Mouse (Mus musculus): ENCODE data around the gene Pax3. TPM values are rescaled to one million over a fixed set of nuclear protein-coding genes. Genes with fewer than 3 reads are reported as not detected.

Gene Pax3
- polyA plus RNA-seq, 1 experiment = not detected

DNA sequence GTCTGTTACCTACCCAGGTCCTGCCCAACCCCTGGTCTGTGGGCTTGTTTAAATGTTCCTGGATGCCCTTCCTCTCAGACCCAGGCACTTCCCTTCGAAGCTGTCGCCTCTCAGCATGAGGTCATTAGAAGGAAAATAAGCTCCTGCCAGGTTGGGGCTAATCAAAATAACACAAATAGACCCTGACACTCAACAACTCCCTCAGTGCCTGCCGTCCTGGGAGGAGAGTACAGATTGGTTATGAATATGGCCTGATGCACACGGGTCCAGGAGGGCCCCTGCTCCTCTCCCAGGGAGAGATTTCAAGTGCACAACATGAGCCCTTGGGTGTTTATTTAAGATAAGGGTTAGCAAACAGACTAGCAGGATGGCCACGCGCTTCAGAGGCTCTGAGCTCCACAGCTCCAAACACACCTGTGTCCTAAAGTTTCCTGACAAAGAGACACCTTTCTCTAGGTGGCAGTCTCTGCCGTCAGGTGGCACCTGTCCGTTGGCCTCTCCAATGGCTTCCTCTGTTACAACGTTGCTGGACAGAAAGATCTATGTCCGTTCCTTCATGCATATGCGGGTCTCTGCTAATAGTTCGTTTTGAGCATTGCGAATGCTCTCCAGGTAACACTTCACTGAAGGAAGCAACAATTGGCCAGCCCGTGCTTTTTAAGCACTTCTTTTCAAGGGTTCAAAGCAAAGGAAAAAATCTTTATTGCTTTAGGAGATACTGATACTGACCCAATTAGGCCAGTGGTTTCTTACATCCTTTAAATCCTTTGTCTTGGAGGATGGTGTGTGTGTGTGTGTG, 56.2 kb downstream of the Pax3 start:
- H3K27me3 ChIP-seq (ENCODE audit: control insufficient read depth) = peaks cover 47% of the 10 kb centered on the region
- no peaks in the 10 kb centered on the region for H3K4me1 ChIP-seq (ENCODE audit: control insufficient read depth)
- H3K9me3 ChIP-seq (ENCODE audit: control insufficient read depth, low read length) = no peaks in the 10 kb centered on the region
- H3K4me3 ChIP-seq (replicated peaks) = no peak overlapping the region
- TF ChIP-seq TAL1 (IDR thresholded peaks at IDR 0.05; ENCODE audit: low read length) (no peak), GATA1 (IDR thresholded peaks at IDR 0.05; ENCODE audit: low read length) (no peak)
- no peaks in the 10 kb centered on the region for H3K36me3 ChIP-seq (ENCODE audit: control insufficient read depth)

DNA sequence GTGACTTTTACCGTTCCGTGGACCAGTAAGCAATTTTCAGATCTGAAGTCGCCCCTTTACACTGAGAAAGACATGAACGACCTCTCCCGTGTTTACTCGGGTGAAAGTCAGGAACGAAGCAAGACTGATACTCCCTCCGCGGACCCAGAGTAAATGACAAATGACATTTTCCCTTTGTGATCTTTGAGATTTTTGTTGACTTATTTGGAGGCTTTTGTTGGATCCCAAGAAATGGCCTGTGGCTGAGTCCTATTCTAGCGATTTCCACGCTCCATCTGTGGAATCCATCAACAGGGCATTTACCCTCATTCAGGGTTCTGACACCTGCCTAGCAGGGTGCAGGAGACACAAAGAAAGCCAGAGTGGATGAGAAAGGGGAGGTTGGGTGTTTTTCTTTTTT, 57.6 kb downstream of the Pax3 start:
- TF ChIP-seq TAL1 (IDR thresholded peaks at IDR 0.05; ENCODE audit: low read length) = no peak
- H3K9me3 ChIP-seq (ENCODE audit: control insufficient read depth, low read length) = no peaks in the 10 kb centered on the region
- H3K4me3 ChIP-seq (replicated peaks) = no peak overlapping the region
- H3K27me3 ChIP-seq (ENCODE audit: control insufficient read depth) = peaks cover 47% of the 10 kb centered on the region
- no peaks in the 10 kb centered on the region for H3K36me3 ChIP-seq (ENCODE audit: control insufficient read depth)
- H3K4me1 ChIP-seq (ENCODE audit: control insufficient read depth) = no peaks in the 10 kb centered on the region

DNA sequence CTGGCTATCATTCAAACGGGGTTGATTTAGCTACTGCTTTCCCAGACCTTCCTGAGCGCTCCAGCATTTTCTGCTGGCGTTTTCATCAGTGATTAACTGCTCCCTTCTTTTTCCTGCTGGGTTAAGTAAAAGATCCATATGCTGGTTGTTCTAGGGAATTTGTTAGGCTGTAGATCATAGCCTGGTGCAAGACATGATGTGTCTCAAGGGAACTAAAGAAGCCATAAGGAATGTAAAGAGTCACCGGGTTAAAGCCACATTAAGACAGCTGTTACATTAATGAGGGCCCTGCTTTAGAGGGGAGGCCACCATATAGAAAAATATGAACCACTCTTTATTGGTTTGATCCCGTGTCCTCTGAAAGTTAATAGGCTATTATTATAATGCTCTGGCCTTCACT, 67.7 kb downstream of the Pax3 start:
- peaks cover 5% of the 10 kb centered on the region; the same call in 1 of the 2 replicates for H3K9me3 ChIP-seq (ENCODE audit: control insufficient read depth, low read length)
- TF ChIP-seq GATA1 (IDR thresholded peaks at IDR 0.05; ENCODE audit: low read length) (no peak), TAL1 (IDR thresholded peaks at IDR 0.05; ENCODE audit: low read length) (no peak)
- no peaks in the 10 kb centered on the region for H3K4me1 ChIP-seq (ENCODE audit: control insufficient read depth)
- no peaks in the 10 kb centered on the region for H3K36me3 ChIP-seq (ENCODE audit: control insufficient read depth)
- no peak overlapping the region for H3K4me3 ChIP-seq (replicated peaks)
- H3K27me3 ChIP-seq (ENCODE audit: control insufficient read depth) = no peaks in the 10 kb centered on the region

DNA sequence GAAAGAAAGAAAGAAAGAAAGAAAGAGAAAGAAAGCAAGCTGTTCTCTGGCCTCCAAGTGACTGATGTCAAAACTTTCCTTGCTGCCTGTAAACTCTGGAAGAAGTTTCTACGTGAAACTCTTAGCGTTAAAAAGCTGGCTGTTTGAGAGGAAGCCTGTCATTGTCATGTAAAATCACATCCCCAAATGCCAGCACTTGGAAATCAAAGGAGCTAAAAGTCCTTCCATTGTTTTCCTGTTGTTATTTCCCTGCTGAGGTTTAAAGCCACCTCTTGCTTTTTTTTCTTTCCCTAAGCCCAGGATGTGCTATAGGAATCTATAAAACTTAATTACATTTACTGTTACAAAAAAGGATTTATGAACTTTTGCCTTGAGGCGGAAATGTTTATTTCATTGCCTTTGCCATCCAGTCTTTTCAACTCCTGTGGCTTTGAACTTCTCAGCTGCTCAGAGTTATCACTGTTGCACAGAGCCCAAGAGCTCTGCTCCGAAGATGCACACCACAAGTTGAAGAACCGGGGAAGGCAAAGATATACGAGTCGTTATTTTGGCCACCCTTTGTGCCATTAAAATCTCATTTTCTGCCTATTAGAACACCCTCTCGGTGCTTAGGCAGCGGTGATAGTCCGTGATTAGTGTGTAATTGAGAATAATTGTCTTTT, 76.9 kb downstream of the Pax3 start:
- Histone ChIP-seq H3K27me3 (ENCODE audit: control insufficient read depth) (no peaks in the 10 kb centered on the region), H3K36me3 (ENCODE audit: control insufficient read depth) (no peaks in the 10 kb centered on the region), H3K4me1 (ENCODE audit: control insufficient read depth) (no peaks in the 10 kb centered on the region), H3K4me3 (replicated peaks) (no peak overlapping the region), H3K9me3 (ENCODE audit: control insufficient read depth, low read length) (peaks cover 4% of the 10 kb centered on the region; the same call in 1 of the 2 replicates)
- TF ChIP-seq GATA1 (IDR thresholded peaks at IDR 0.05; ENCODE audit: low read length) = no peak
- TF ChIP-seq TAL1 (IDR thresholded peaks at IDR 0.05; ENCODE audit: low read length) = no peak

DNA sequence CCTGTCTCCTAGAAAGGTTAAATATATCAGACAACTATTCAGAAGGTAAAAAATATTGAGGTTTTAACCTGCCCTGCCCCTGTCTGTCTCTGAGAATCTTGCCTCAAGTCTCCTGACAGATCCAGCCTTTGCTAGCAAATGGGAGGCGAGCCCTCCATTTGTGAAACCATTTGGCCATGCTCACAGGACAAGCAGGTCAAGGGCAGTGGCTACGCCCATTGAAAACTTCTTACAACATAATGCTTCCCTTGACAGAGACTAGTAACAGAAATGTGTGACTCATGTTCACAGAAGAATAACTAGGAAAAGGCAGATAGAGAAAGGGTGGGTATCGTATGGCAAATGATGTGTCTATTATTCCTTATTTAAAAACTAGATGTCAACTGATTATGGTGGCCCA, 80.9 kb downstream of the Pax3 start:
- H3K27me3 ChIP-seq (ENCODE audit: control insufficient read depth) = no peaks in the 10 kb centered on the region
- no peaks in the 10 kb centered on the region for H3K36me3 ChIP-seq (ENCODE audit: control insufficient read depth)
- no peaks in the 10 kb centered on the region for H3K9me3 ChIP-seq (ENCODE audit: control insufficient read depth, low read length)
- TF ChIP-seq GATA1 (IDR thresholded peaks at IDR 0.05; ENCODE audit: low read length) (no peak), TAL1 (IDR thresholded peaks at IDR 0.05; ENCODE audit: low read length) (no peak)
- no peaks in the 10 kb centered on the region for H3K4me1 ChIP-seq (ENCODE audit: control insufficient read depth)
- no peak overlapping the region for H3K4me3 ChIP-seq (replicated peaks)

DNA sequence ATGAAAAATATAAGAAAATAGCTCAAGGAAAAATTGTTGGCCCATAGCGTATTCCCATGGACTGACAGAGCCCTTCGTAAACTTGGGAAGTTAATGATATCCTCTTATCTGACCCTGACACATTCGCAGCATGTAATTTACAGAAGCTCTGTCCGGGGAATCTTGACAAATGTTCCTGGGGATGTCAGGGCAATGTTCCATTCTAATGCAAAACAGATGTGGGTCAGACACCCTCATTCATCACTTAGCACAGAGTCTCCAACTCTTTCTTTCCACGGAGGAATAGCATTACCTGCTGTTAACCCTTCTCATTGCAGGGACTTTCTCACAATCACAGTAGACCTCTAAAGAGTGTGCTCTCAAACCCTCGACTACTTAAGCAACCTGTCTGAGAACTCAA, 86.6 kb downstream of the Pax3 start:
- TF ChIP-seq TAL1 (IDR thresholded peaks at IDR 0.05; ENCODE audit: low read length) (no peak), GATA1 (IDR thresholded peaks at IDR 0.05; ENCODE audit: low read length) (no peak)
- H3K36me3 ChIP-seq (ENCODE audit: control insufficient read depth) = no peaks in the 10 kb centered on the region

DNA sequence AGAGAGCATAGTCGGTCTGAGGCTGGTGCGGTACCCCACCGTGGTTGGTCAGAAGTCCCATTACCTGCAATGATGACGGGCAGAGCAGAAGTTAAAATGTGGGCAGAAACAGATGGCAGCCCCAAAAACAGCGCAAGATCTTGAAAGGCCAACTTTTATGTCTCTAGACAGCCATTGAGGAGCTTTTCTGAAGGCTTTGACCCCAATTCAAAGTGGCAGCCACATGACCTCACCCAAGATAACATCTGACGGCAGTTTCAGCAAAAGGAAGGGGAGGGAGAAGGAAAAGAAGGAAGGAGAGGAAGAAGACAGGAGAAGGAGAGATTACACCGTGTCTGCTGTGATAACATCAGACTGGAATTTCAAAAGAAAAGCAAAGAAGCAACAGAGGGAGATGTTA, 93.4 kb downstream of the Pax3 start:
- H3K4me1 ChIP-seq (ENCODE audit: control insufficient read depth) = no peaks in the 10 kb centered on the region
- no peak for TF ChIP-seq TAL1 (IDR thresholded peaks at IDR 0.05; ENCODE audit: low read length)
- no peak for TF ChIP-seq GATA1 (IDR thresholded peaks at IDR 0.05; ENCODE audit: low read length)
- H3K36me3 ChIP-seq (ENCODE audit: control insufficient read depth) = no peaks in the 10 kb centered on the region
- H3K4me3 ChIP-seq (replicated peaks) = no peak overlapping the region
- no peaks in the 10 kb centered on the region for H3K27me3 ChIP-seq (ENCODE audit: control insufficient read depth)
- peaks cover 4% of the 10 kb centered on the region; the same call in 1 of the 2 replicates for H3K9me3 ChIP-seq (ENCODE audit: control insufficient read depth, low read length)

More for the DNA sequence above, 86.6 kb downstream of the Pax3 start:
- Histone ChIP-seq H3K4me1 (ENCODE audit: control insufficient read depth) (no peaks in the 10 kb centered on the region), H3K4me3 (replicated peaks) (no peak overlapping the region), H3K9me3 (ENCODE audit: control insufficient read depth, low read length) (no peaks in the 10 kb centered on the region), H3K27me3 (ENCODE audit: control insufficient read depth) (no peaks in the 10 kb centered on the region)

DNA sequence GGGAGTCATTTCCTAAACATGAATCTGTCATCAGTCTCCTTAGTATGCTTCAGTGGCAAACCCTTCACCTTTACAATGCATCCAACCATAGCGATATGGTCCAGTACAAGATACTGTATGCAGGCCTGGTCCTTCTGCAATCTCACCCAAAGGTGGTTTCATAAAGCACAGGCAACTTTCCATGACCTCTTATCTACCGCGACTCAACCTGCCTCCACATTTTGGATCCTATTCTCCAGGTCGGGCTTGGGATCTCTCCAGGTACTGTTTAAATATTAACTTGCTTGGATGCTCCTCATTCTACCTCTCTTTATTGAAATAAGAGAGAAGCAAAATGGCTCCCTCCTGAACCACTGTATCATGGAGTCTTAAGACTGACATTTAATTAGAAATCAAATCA, 103.3 kb downstream of the Pax3 start:
- Histone ChIP-seq H3K27me3 (ENCODE audit: control insufficient read depth) (no peaks in the 10 kb centered on the region), H3K36me3 (ENCODE audit: control insufficient read depth) (no peaks in the 10 kb centered on the region), H3K4me3 (replicated peaks) (no peak overlapping the region), H3K9me3 (ENCODE audit: control insufficient read depth, low read length) (no peaks in the 10 kb centered on the region; the same call in 1 of the 2 replicates), H3K4me1 (ENCODE audit: control insufficient read depth) (no peaks in the 10 kb centered on the region)
- no peak for TF ChIP-seq TAL1 (IDR thresholded peaks at IDR 0.05; ENCODE audit: low read length)
- TF ChIP-seq GATA1 (IDR thresholded peaks at IDR 0.05; ENCODE audit: low read length) = no peak

DNA sequence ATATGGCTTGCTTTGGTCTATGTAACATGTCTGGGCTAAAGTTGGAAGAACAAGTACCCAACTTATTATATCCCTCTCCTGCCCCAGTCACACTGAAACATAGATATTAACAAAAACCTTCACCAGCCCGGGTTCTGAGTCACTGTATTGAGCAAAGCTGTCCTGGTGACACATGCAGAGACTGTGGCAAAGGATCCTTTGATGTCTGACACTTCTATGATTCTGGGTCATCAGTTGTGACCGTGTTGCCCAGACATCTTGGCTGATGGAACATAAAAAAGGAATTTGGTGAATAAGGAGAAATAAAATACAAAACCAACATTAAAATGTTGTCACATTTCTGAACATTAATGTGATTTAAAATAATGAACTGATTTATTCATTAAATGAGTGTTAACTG, 108.3 kb downstream of the Pax3 start:
- Histone ChIP-seq H3K36me3 (ENCODE audit: control insufficient read depth) (no peaks in the 10 kb centered on the region), H3K27me3 (ENCODE audit: control insufficient read depth) (no peaks in the 10 kb centered on the region), H3K4me1 (ENCODE audit: control insufficient read depth) (no peaks in the 10 kb centered on the region), H3K4me3 (replicated peaks) (no peak overlapping the region), H3K9me3 (ENCODE audit: control insufficient read depth, low read length) (no peaks in the 10 kb centered on the region)
- TF ChIP-seq TAL1 (IDR thresholded peaks at IDR 0.05; ENCODE audit: low read length) = no peak
- no peak for TF ChIP-seq GATA1 (IDR thresholded peaks at IDR 0.05; ENCODE audit: low read length)
